Mouse (Mus musculus) heart, postnatal 0 days (tissue): ENCODE results near the gene Lman1l.

Experiments
- CTCF ChIP-seq: IDR thresholded peaks from 2 replicates; pipeline ENCODE4 v1.5.1; 2016; ENCODE audit warnings: antibody characterized with exemption, control low read depth, low read depth
- EP300 ChIP-seq: IDR thresholded peaks from 2 replicates; pipeline ENCODE4 v1.6.1; 2016; ENCODE audit warnings: antibody characterized with exemption, low read depth

DNA sequence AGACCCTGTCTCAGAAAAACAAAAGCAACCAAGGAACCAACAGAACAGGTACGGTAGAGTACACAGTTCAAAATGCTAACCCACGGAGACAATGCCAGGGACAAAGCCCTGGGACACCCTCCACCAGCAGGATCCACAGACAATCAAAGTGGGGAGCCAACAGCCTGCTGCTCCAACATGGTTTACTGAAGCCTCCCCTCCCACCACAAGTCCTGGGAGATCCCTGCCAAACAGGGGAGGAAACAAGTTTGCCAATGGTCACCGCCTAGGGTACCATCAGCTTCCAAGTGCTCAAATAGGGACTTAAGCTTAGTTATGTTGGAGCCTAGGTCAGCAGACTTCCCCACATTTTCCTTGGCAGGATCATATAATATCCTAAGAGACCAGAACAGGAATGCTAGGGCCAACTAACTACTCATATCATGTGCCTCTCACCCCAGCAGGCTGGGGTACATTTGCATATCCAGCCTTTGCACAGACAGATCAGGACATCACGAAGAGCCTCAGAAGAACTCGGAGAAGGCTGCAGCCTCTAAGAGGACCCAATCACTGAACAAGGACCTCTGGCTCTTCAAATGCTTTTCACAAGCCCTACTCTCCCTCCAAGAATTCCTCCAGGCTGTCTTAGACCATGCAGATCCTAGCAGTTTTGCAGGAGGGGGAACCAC lies 19.2 kb upstream of the Lman1l start:
- TF ChIP-seq CTCF: no peak
- TF ChIP-seq EP300: no peak
